Mouse (Mus musculus) small intestine, adult 2 months (tissue): ENCODE data around the gene Nedd8.

ENCODE experiments used
- CTCF ChIP-seq: fragments of 200-500 bp; IDR thresholded peaks from 2 replicates; pipeline ENCODE4 v1.5.1; 2012; ENCODE audit warnings: low read depth, mild to moderate bottlenecking, control low read depth, inconsistent platforms, low read length, moderate library complexity, mixed read lengths; ENCODE audit not compliant: insufficient replicate concordance, insufficient read length; ENCODE audit errors: extremely low read depth
- POLR2A ChIP-seq: fragments of 200-500 bp; IDR thresholded peaks from 2 replicates; pipeline ENCODE4 v1.6.1; 2012; ENCODE audit warnings: low read depth, mild to moderate bottlenecking, control low read depth, inconsistent platforms, low read length, moderate library complexity

GRCm38 (mm10) chr14:55671833-55672740, at the start of gene Nedd8, which contains the start of gene Gmpr2:
- TF ChIP-seq CTCF (no peak), POLR2A (peak; percentile 14; the same call in 1 of the 2 replicates)
